Mouse (Mus musculus) layer of hippocampus, adult 8-10 months (tissue): ENCODE data around the gene B4galt5. TPM values are rescaled to one million over a fixed set of nuclear protein-coding genes. Genes with fewer than 3 reads are reported as not detected.
A peak's percentile ranks its signal among the peaks of the same experiment; 100 is the strongest.

Experiments
- DNase-seq, 2 experiments: peaks; one replicate each; pipeline ENCODE4 v3.0.0; 2022; ENCODE audit warnings: low spot score in 2 of 2
- total RNA-seq, 4 experiments: library from RNA; stranded (reverse); gene quantifications; 2 replicates each; pipeline ENCODE4 v1.2.4; 2022

Gene B4galt5
- total RNA-seq, 4 experiments from 2014 or later: 34.6 to 43.0 (median 39.7) TPM

- peak; percentile 1 to 2 for DNase-seq
These were observed 43.4 kb downstream of the B4galt5 start for GRCm38 (mm10) chr2:167305382-167306272.

- DNase-seq: peak; percentile 1
These were observed 44.2 kb downstream of the B4galt5 start for GRCm38 (mm10) chr2:167304651-167305381.

DNA sequence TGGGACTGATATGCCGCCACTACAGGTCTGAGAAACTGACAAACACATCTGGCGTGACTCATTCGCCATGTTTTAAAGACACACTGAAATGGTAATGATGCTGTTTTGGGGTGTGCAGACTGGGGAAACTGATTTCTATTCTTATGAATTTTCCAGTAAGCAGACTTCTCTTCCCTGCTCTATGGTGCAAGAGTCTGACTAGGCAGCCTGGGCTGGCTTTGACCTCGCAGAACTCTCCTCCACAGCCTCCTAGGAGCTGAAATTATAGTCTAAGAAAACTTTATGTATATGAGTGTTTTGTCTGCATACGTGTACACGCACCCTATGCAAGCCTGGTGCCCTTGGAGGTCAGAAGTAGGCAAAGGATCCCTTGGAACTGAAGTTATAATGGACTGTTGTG is 45.2 kb downstream of the B4galt5 start:
- DNase-seq: no peak

- peak; percentile 0 to 1 for DNase-seq
These were observed 45.8 kb downstream of the B4galt5 start for GRCm38 (mm10) chr2:167303196-167303595.

DNA sequence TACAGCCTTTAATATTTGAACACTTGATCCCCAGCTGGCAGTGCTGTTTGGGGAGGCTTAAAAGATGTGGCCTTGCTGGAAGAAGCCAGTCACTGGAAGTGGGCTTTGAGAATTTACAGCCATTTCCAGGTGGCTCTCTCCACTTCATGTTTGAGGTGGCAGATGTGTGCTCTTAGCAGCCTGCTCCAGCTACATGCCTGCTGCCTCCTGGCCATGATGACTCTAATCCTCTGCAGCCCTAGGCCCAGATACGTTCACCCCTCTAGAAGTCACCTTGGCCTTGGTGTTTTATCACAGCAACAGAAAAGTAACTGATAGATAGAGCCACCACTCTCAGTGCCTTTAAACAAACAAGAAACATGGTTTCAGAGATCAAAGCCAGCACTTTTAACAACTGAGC is 46.3 kb downstream of the B4galt5 start:
- DNase-seq: peak; percentile 0 to 1

GRCm38 (mm10) chr2:167302031-167302430 is 47.0 kb downstream of the B4galt5 start:
- peak; percentile 1 to 2 for DNase-seq

DNA sequence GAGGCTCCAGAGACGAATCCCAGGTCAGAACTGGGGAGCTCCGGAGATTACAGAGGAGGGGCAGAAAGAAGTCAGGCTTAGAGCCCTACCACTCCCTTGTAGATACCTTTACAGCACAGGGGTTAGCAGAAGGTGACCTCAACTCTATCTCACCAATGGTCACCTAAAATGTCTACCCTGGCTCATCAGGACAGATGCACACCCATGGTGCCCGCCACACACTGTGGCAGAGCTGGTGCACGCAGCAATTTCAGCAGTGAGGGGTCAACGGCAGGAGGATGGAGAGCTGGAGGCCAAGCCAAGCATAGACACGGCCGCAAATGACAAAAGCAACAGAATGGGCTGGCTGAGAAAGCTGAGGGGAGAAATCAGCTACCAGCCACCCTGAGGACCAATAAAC is 47.4 kb downstream of the B4galt5 start:
- peak in 1 of 2 experiments; percentile 1 for DNase-seq

DNA sequence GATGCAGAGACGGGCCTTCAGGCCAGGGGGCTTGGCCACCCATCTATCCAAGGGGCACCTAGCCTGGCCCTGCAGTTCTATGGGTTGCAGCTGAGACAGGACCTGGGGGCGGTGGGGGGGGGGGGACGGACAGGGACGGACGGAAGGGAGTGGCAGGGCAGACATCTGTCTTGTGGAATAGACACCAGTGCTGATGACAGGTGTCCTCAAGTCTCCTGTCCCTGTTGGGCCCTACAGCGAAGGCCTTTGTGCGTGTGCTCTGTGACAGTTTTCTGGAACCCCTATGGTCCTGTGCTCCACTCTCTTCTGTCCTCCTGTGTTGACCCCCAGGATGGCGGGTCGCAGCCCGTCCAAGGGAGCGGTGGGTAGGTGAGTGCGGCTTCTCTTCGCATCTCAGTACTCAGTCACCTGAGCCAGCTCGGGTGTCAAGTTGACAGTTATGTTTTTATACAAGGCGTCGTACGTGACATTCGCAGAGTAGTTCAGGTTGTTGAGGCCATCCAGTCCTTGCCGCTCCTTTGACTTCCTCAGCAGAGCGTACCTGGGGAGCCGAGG is 48.0 kb downstream of the B4galt5 start:
- peak in 1 of 2 experiments; percentile 5 for DNase-seq

DNA sequence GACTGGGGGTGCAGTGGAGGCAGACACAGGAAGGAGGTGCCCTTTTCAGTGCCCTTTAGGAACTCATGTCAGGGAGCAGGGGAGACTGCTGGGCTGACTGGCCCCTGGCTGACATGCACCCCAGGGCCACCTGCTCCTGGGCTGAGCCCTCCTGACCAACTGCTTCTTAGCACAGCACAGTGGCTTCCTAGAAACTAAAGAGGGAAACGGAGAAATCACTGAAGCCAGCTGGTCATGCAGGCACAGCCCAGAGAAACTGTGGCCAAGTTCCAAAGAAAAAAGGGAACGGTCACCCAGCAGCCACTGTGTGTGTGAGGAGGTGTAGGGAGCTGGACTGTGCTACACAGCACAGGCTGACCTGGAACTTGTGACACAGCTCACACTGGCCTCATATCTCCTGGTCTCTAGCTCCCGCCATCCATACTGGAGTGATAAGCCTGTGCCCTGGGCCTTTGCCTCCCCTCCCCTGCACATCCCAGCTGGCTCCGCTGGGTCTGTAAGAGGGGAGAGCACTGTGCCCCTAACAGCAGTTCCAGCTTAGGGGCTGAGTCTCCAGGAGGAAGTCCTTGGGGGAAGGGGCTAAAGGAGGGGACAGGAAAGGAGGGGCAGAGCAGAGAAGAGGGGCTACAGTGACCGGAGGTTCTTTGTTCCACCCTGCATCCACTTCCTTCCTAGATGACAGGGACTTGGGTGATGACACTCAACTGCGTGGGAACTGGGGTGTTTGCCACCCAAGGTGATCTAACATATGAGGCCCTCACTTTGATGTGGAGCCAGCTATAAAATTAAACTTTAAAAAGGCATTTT is 48.9 kb downstream of the B4galt5 start:
- DNase-seq: peak; percentile 19 to 30

GRCm38 (mm10) chr2:167298729-167299705 is 50.0 kb downstream of the B4galt5 start:
- DNase-seq: peak; percentile 72 to 75

GRCm38 (mm10) chr2:167297985-167298384 is 51.0 kb downstream of the B4galt5 start:
- DNase-seq: peak; percentile 2 to 3

- DNase-seq: peak; percentile 2
These were observed 54.1 kb downstream of the B4galt5 start for GRCm38 (mm10) chr2:167294926-167295325.

- DNase-seq: peak; percentile 2 to 3
These were observed 54.8 kb downstream of the B4galt5 start for GRCm38 (mm10) chr2:167294216-167294615.

- peak; percentile 1 to 2 for DNase-seq
These were observed 55.5 kb downstream of the B4galt5 start for GRCm38 (mm10) chr2:167293289-167294085.

DNA sequence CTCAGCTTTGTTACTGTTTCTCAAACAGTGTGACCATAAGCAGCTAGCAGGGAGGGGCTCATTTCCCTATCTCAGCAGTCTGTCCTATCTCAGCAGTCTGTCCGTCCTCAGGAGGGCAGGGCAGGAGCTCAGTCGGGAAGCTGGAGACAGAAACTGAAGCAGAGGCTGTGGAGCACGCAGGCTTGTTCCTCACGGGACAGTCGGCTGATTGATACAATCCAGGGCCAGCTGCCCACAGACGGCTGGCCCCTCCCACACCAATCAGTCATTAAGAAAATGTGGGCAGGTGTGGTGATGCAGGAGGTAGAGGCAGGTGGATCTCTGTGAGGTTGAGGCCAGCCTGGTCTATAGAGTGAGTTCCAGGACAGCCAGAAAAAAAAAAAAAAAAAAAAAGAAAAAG is 56.1 kb downstream of the B4galt5 start:
- DNase-seq: peak; percentile 1 to 2

GRCm38 (mm10) chr2:167292151-167292591 is 56.8 kb downstream of the B4galt5 start:
- peak; percentile 2 to 3 for DNase-seq

DNA sequence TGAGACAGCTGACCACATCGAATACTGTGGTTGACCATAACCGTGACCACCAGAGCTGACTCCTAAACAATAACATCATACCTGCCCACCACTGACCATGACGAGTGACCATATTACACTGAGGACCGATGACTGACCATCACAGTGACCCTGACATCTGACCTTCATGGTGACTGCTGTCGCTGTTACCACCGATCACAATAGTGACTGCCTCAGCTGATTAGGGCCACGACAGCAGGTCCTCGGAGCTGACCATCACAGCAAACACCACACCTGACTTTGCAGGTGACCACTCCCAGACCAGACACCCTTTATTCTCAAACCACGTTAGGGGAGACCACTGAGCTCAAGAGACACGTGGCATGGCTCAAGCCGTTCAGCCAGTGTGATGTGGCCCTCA is 57.3 kb downstream of the B4galt5 start:
- peak in 1 of 2 experiments; percentile 1 for DNase-seq

- DNase-seq: peak; percentile 1 to 3
These were observed 67.5 kb downstream of the B4galt5 start for GRCm38 (mm10) chr2:167281461-167281860.

DNA sequence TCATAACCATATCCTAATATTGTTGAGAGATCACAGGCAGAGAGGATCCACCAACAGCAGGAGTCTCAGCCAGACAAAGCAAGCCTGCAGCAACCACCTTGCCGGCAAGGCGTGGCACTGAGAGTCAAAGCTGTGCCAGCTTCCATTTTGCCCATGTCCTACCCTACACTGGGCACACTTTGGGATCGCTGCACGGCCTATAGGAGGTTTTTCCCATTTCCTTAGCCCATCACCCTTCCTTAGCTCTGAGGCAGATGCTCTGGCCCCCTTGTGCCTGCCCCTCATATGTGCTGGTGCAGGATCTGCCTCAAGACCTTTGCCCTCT is 68.0 kb downstream of the B4galt5 start:
- DNase-seq: no peak
